Mouse (Mus musculus) myocyte (in vitro differentiated cells): ENCODE data around the gene Fam161b. TPM values are rescaled to one million over a fixed set of nuclear protein-coding genes. Genes with fewer than 3 reads are reported as not detected.

Source experiments
- H3K27me3 ChIP-seq: one replicate; pipeline ENCODE4 v1.6.1; 2011; ENCODE audit not compliant: control insufficient read depth, insufficient read depth, insufficient read length
- H3K36me3 ChIP-seq: one replicate; pipeline ENCODE4 v1.6.1; 2011; ENCODE audit not compliant: control insufficient read depth, insufficient read depth
- H3K4me2 ChIP-seq: one replicate; pipeline ENCODE4 v1.6.1; 2011; ENCODE audit warnings: low read depth, control low read depth
- H3K4me3 ChIP-seq: one replicate; pipeline ENCODE4 v1.5.1; 2011; ENCODE audit warnings: mild to moderate bottlenecking, control low read depth, moderate library complexity
- H3K79me2 ChIP-seq: one replicate; pipeline ENCODE4 v1.6.1; 2011; ENCODE audit not compliant: control insufficient read depth, insufficient read depth
- H3ac ChIP-seq: one replicate; pipeline ENCODE4 v1.6.1; 2011; ENCODE audit not compliant: control insufficient read depth, insufficient read length
- CEBPB ChIP-seq: IDR thresholded peaks from 2 replicates; pipeline ENCODE4 v1.6.1; 2011; ENCODE audit warnings: mild to moderate bottlenecking, moderate library complexity; ENCODE audit not compliant: poor library complexity, insufficient read depth, severe bottlenecking
- E2F4 ChIP-seq: IDR thresholded peaks from one replicate; pipeline ENCODE4 v1.6.1; 2011; ENCODE audit warnings: mild to moderate bottlenecking, control low read depth, moderate library complexity; ENCODE audit not compliant: insufficient read depth
- MAX ChIP-seq: IDR thresholded peaks from one replicate; pipeline ENCODE4 v1.6.1; 2011; ENCODE audit warnings: low read depth, mild to moderate bottlenecking, control low read depth
- MYOD1 ChIP-seq, 3 experiments: IDR thresholded peaks; one replicate each; pipeline ENCODE4 v1.6.1; 2011; ENCODE audit warnings: control low read depth in 2 of 3, low read depth in 2 of 3, mild to moderate bottlenecking in 2 of 3, moderate library complexity in 1 of 3; ENCODE audit not compliant: insufficient read length in 2 of 3, control insufficient read depth in 1 of 3
- MYOG ChIP-seq, 3 experiments: IDR thresholded peaks; one replicate each; pipeline ENCODE4 v1.6.1; 2011; ENCODE audit warnings: control low read depth in 2 of 3, low read depth in 2 of 3, mild to moderate bottlenecking in 2 of 3; ENCODE audit not compliant: insufficient read length in 2 of 3, control insufficient read depth in 1 of 3, insufficient read depth in 1 of 3
- POLR2A ChIP-seq: IDR thresholded peaks from one replicate; pipeline ENCODE4 v1.6.1; 2011; ENCODE audit warnings: low read depth, mild to moderate bottlenecking, control low read depth, moderate library complexity; ENCODE audit not compliant: insufficient read length
- POLR2AphosphoS2 ChIP-seq: IDR thresholded peaks from one replicate; pipeline ENCODE4 v1.6.1; 2011; ENCODE audit warnings: low read depth, control low read depth; ENCODE audit not compliant: insufficient read length
- REST ChIP-seq: IDR thresholded peaks from one replicate; pipeline ENCODE4 v1.6.1; 2011; ENCODE audit warnings: mild to moderate bottlenecking, control low read depth, moderate library complexity; ENCODE audit not compliant: insufficient read depth, insufficient read length
- SRF ChIP-seq: IDR thresholded peaks from one replicate; pipeline ENCODE4 v1.6.1; 2011; ENCODE audit warnings: low read depth; ENCODE audit not compliant: control insufficient read depth, insufficient read length
- TCF12 ChIP-seq: IDR thresholded peaks from one replicate; pipeline ENCODE4 v1.6.1; 2011; ENCODE audit warnings: mild to moderate bottlenecking, control low read depth; ENCODE audit not compliant: poor library complexity, insufficient read depth, severe bottlenecking
- TCF3 ChIP-seq: IDR thresholded peaks from one replicate; pipeline ENCODE4 v1.6.1; 2011; ENCODE audit warnings: low read depth, control low read depth; ENCODE audit not compliant: insufficient read length
- USF1 ChIP-seq: IDR thresholded peaks from one replicate; pipeline ENCODE4 v1.6.1; 2011; ENCODE audit warnings: low read depth, mild to moderate bottlenecking, control low read depth, moderate library complexity
- polyA plus RNA-seq: library from polyadenylated mRNA; unstranded; fragments of >200 nt; fragmentation: generic; extraction: Trizol; gene quantifications from one replicate; pipeline ENCODE4 v1.2.1, GENCODE M21; 2012; ENCODE audit warnings: missing spikeins

The Fam161b gene
- polyA plus RNA-seq, 1 experiment: 0.92 TPM

DNA sequence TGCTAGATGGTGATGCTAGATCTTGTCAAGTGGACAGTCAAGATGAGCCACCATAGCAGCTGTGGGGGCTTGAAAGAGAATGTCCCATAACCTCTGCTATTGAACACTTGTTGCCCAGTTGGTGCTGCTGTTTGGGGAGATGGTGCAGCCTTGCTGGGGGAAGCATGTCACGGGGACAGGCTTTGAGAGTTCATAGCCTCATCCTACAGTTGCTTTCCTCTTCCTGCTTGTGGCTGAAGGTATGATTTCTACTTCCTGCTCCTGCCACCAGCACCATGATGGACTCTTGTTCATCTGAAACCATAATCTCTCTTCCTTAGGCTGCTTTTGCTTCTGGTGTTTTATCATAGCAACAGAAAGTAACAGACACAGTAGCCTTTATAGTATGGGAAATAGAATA, 57.1 kb downstream of the Fam161b start:
- H3K79me2 ChIP-seq: no peaks in the 10 kb centered on the region
- H3K4me2 ChIP-seq: no peak overlapping the region
- H3K27me3 ChIP-seq: no peaks in the 10 kb centered on the region
- no peak overlapping the region for H3K4me3 ChIP-seq
- no peak overlapping the region for H3ac ChIP-seq
- peaks cover 41% of the 10 kb centered on the region for H3K36me3 ChIP-seq
- TF ChIP-seq SRF: no peak
- no peak for TF ChIP-seq USF1
- no peak for TF ChIP-seq MAX
- TF ChIP-seq MYOD1 (IDR thresholded peaks at IDR 0.05; ENCODE audit: control insufficient read depth in 1 of 3, insufficient read length in 2 of 3, low read depth in 2 of 3): no peak
- no peak for TF ChIP-seq MYOG (IDR thresholded peaks at IDR 0.05; ENCODE audit: control insufficient read depth in 1 of 3, insufficient read depth in 1 of 3, insufficient read length in 2 of 3, low read depth in 2 of 3)
- TF ChIP-seq E2F4: no peak
- TF ChIP-seq TCF3: no peak

DNA sequence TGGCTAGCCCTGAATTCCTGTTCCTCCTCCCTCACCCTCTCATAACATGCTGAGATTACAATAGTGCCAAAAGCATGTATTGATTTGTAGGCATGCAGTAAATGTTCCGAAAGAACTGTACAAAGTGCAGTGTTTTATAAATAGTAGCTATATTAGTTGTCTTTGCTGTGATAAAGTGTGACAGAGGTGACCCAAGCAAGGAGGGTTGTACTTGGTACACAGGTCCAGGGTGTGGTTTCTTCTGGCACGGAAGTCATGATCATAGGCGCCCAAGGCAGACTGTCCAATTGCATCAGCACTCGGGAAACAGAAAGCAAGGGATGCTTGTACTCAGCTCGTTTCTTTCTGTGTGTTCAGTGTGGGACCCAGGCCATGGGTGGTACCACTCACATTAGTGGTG, 57.5 kb downstream of the Fam161b start:
- H3K27me3 ChIP-seq: no peaks in the 10 kb centered on the region
- no peaks in the 10 kb centered on the region for H3K79me2 ChIP-seq
- no peak overlapping the region for H3K4me2 ChIP-seq
- TF ChIP-seq MYOD1 (IDR thresholded peaks at IDR 0.05; ENCODE audit: control insufficient read depth in 1 of 3, insufficient read length in 2 of 3, low read depth in 2 of 3) (no peak), TCF12 (no peak), REST (no peak), POLR2AphosphoS2 (no peak), MYOG (IDR thresholded peaks at IDR 0.05; ENCODE audit: control insufficient read depth in 1 of 3, insufficient read depth in 1 of 3, insufficient read length in 2 of 3, low read depth in 2 of 3) (no peak), SRF (no peak), POLR2A (no peak), CEBPB (no peak), MAX (no peak)
- H3K36me3 ChIP-seq: peaks cover 41% of the 10 kb centered on the region
- H3ac ChIP-seq: no peak overlapping the region
- no peak overlapping the region for H3K4me3 ChIP-seq

DNA sequence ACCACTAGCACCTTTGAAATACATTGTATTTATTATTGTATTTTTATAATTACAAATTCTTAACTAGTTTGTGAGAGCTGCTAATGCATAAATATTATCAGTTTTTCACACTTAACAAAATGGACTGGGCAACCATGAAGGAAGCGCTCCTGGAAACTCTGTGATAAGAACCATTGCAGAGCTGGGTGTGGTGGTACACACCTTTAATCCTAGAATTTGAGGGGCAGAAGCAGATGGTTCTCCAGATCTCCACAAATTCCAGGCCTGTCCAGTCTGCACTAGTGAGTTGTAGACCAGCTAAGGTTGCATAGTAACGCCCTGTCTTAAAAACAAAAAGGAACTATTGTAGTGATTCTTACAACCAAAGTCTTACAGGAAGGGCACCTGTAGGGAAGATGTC, 62.4 kb downstream of the Fam161b start:
- H3ac ChIP-seq: no peak overlapping the region
- no peaks in the 10 kb centered on the region for H3K79me2 ChIP-seq
- no peaks in the 10 kb centered on the region for H3K27me3 ChIP-seq
- TF ChIP-seq POLR2AphosphoS2 (no peak), REST (no peak), MYOD1 (IDR thresholded peaks at IDR 0.05; ENCODE audit: control insufficient read depth in 1 of 3, insufficient read length in 2 of 3, low read depth in 2 of 3) (no peak), SRF (no peak), TCF12 (no peak), MAX (no peak), TCF3 (no peak)
- H3K4me3 ChIP-seq: no peak overlapping the region
- no peak overlapping the region for H3K4me2 ChIP-seq
- H3K36me3 ChIP-seq: peaks cover 50% of the 10 kb centered on the region

DNA sequence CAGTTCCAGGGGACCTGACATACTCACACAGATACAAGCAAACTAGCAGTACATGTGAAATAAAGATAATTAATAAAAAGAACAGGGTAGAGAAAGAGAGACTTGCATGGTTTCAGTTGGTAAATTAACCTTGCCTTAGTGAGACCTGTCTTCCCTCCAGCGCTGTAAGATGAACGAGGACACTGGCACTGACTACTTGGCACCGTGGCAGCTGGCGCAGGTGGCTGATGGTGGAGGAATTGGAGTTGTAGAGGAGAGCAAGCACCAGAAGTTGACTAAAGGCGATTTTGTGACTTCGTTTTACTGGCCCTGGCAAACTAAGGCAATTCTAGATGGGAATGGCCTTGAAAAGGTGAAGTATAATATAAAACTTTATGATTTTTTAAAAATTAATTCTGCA, 63.8 kb downstream of the Fam161b start:
- Histone ChIP-seq H3K36me3 (peaks cover 41% of the 10 kb centered on the region), H3K79me2 (no peaks in the 10 kb centered on the region), H3ac (no peak overlapping the region), H3K4me3 (no peak overlapping the region), H3K4me2 (no peak overlapping the region), H3K27me3 (no peaks in the 10 kb centered on the region)
- no peak for TF ChIP-seq REST
- TF ChIP-seq TCF3: no peak
- no peak for TF ChIP-seq E2F4
- TF ChIP-seq TCF12: no peak
- no peak for TF ChIP-seq USF1
- no peak for TF ChIP-seq SRF
- TF ChIP-seq MAX: no peak
- TF ChIP-seq CEBPB: no peak
- TF ChIP-seq POLR2A: no peak
- no peak for TF ChIP-seq POLR2AphosphoS2
- TF ChIP-seq MYOD1 (IDR thresholded peaks at IDR 0.05; ENCODE audit: control insufficient read depth in 1 of 3, insufficient read length in 2 of 3, low read depth in 2 of 3): no peak
- TF ChIP-seq MYOG (IDR thresholded peaks at IDR 0.05; ENCODE audit: control insufficient read depth in 1 of 3, insufficient read depth in 1 of 3, insufficient read length in 2 of 3, low read depth in 2 of 3): no peak

Other genes starting within 250 kb of the Fam161b start
- gene Dnal1, start 247.5 kb downstream of the Fam161b start, polyA plus RNA-seq: 11.4 TPM
- 0.46 TPM for gene Pnma1, start 213.3 kb downstream of the Fam161b start, polyA plus RNA-seq
- 13.7 TPM for gene Elmsan1, start 143.0 kb downstream of the Fam161b start, polyA plus RNA-seq
- 40.4 TPM for gene Ptgr2, start 76.6 kb downstream of the Fam161b start, polyA plus RNA-seq
- gene Zfp410, start 45.0 kb downstream of the Fam161b start, polyA plus RNA-seq: 18.7 TPM
- gene Coq6, start 176 bp downstream of the Fam161b start, polyA plus RNA-seq: 34.3 TPM
- gene Entpd5, start 47.2 kb upstream of the Fam161b start, polyA plus RNA-seq: 6.3 TPM
- 0.38 TPM for gene Bbof1, start 47.2 kb upstream of the Fam161b start, polyA plus RNA-seq
- 3.8 TPM for gene Rnf113a2, start 55.4 kb upstream of the Fam161b start, polyA plus RNA-seq
- gene Aldh6a1, start 89.2 kb upstream of the Fam161b start, polyA plus RNA-seq: 2.6 TPM
- gene Lin52, start 89.6 kb upstream of the Fam161b start, polyA plus RNA-seq: 3.6 TPM
- not detected for gene Vsx2, start 207.9 kb upstream of the Fam161b start, polyA plus RNA-seq